Mouse (Mus musculus): ENCODE data around the gene Ror1. TPM values are rescaled to one million over a fixed set of nuclear protein-coding genes. Genes with fewer than 3 reads are reported as not detected.

Gene Ror1
- total RNA-seq, 2 experiments from 2014 or later = 1.7 to 2.0 TPM

- no peak for DNase-seq (ENCODE audit: low spot score in 2 of 2)
Observed at GRCm38 (mm10) chr4:100158401-100158800, 62.8 kb downstream of the Ror1 start.

- DNase-seq (ENCODE audit: low spot score in 2 of 2) = no peak
Observed at GRCm38 (mm10) chr4:100160156-100160555, 64.6 kb downstream of the Ror1 start.

- DNase-seq (ENCODE audit: low spot score in 2 of 2) = no peak
Observed at GRCm38 (mm10) chr4:100165790-100166189, 70.2 kb downstream of the Ror1 start.

- no peak for DNase-seq (ENCODE audit: low spot score in 2 of 2)
Observed at GRCm38 (mm10) chr4:100166871-100167270, 71.3 kb downstream of the Ror1 start.

GRCm38 (mm10) chr4:100169683-100170082, 74.1 kb downstream of the Ror1 start:
- DNase-seq (ENCODE audit: low spot score in 2 of 2) = no peak

- peak in 1 of 2 experiments; percentile 14 for DNase-seq (ENCODE audit: low spot score in 2 of 2)
Observed at GRCm38 (mm10) chr4:100170161-100170650, 74.6 kb downstream of the Ror1 start.

- no peak for DNase-seq (ENCODE audit: low spot score in 2 of 2)
Observed at GRCm38 (mm10) chr4:100170743-100171142, 75.2 kb downstream of the Ror1 start.

GRCm38 (mm10) chr4:100171483-100171898, 75.9 kb downstream of the Ror1 start:
- DNase-seq (ENCODE audit: low spot score in 2 of 2) = no peak

- DNase-seq (ENCODE audit: low spot score in 2 of 2) = no peak
Observed at GRCm38 (mm10) chr4:100175594-100175993, 80.0 kb downstream of the Ror1 start.

- DNase-seq (ENCODE audit: low spot score in 2 of 2) = no peak
Observed at GRCm38 (mm10) chr4:100178316-100178715, 82.7 kb downstream of the Ror1 start.

GRCm38 (mm10) chr4:100181676-100182075, 86.1 kb downstream of the Ror1 start:
- DNase-seq (ENCODE audit: low spot score in 2 of 2) = peak; percentile 29 to 47

GRCm38 (mm10) chr4:100186781-100187180, 91.2 kb downstream of the Ror1 start:
- no peak for DNase-seq (ENCODE audit: low spot score in 2 of 2)

- DNase-seq (ENCODE audit: low spot score in 2 of 2) = no peak
Observed at GRCm38 (mm10) chr4:100187563-100188200, 92.1 kb downstream of the Ror1 start.

- DNase-seq (ENCODE audit: low spot score in 2 of 2) = no peak
Observed at GRCm38 (mm10) chr4:100188201-100188699, 92.7 kb downstream of the Ror1 start.

- no peak for DNase-seq (ENCODE audit: low spot score in 2 of 2)
Observed at GRCm38 (mm10) chr4:100191483-100191882, 95.9 kb downstream of the Ror1 start.

- DNase-seq (ENCODE audit: low spot score in 2 of 2) = no peak
Observed at GRCm38 (mm10) chr4:100194136-100194535, 98.5 kb downstream of the Ror1 start.

GRCm38 (mm10) chr4:100196255-100196793, 100.7 kb downstream of the Ror1 start:
- DNase-seq (ENCODE audit: low spot score in 2 of 2) = no peak

- DNase-seq (ENCODE audit: low spot score in 2 of 2) = no peak
Observed at GRCm38 (mm10) chr4:100198275-100198674, 102.7 kb downstream of the Ror1 start.

- DNase-seq (ENCODE audit: low spot score in 2 of 2) = no peak
Observed at GRCm38 (mm10) chr4:100201322-100201721, 105.7 kb downstream of the Ror1 start.

GRCm38 (mm10) chr4:100203066-100203465, 107.5 kb downstream of the Ror1 start:
- DNase-seq (ENCODE audit: low spot score in 2 of 2) = no peak

- no peak for DNase-seq (ENCODE audit: low spot score in 2 of 2)
Observed at GRCm38 (mm10) chr4:100203688-100204087, 108.1 kb downstream of the Ror1 start.

GRCm38 (mm10) chr4:100204381-100204780, 108.8 kb downstream of the Ror1 start:
- DNase-seq (ENCODE audit: low spot score in 2 of 2) = no peak

GRCm38 (mm10) chr4:100208081-100208480, 112.5 kb downstream of the Ror1 start:
- no peak for DNase-seq (ENCODE audit: low spot score in 2 of 2)

Measured in layer of hippocampus, postnatal 10 days (tissue).